Mouse (Mus musculus): ENCODE results near the gene Ang4.

The Ang4 gene

GRCm38 (mm10) chr14:51773490-51773889 lies at the start of gene Ang4:
TSS of gene Ang4 (minus strand) at chr14:51773590.
- in situ Hi-C loops (cut with MseI, MboI) = loop anchor here (5.0 to 10.0 kb wide), 2 partner anchors 101 to 676 kb away; no protein-coding TSS in a partner anchor

GRCm38 (mm10) chr14:51799746-51800145 lies 26.4 kb upstream of the Ang4 start, which contains the start of gene AY358078:
TSS of gene AY358078 (plus strand) at chr14:51800046.
- in situ Hi-C loops (cut with MseI, MboI) = no loop called here

GRCm38 (mm10) chr14:51794106-51794505 lies 20.7 kb upstream of the Ang4 start:
- in situ Hi-C loops (cut with MseI, MboI) = no loop called here

- in situ Hi-C loops (cut with MseI, MboI) = no loop called here
Measured at GRCm38 (mm10) chr14:51789196-51789595, 15.8 kb upstream of the Ang4 start.

GRCm38 (mm10) chr14:51787061-51787460 lies 13.7 kb upstream of the Ang4 start:
- in situ Hi-C loops (cut with MseI, MboI) = no loop called here

- in situ Hi-C loops (cut with MseI, MboI) = no loop called here
Measured at GRCm38 (mm10) chr14:51786335-51786734, 12.9 kb upstream of the Ang4 start.

- in situ Hi-C loops (cut with MseI, MboI) = loop anchor here in 1 of 2 experiments (10.0 kb wide), 1 partner anchor 96 kb away; no protein-coding TSS in a partner anchor
Measured at GRCm38 (mm10) chr14:51778865-51779481, 5.6 kb upstream of the Ang4 start.

GRCm38 (mm10) chr14:51777791-51778190 lies 4.4 kb upstream of the Ang4 start:
- in situ Hi-C loops (cut with MseI, MboI) = loop anchor here in 1 of 2 experiments (10.0 kb wide), 1 partner anchor 97 kb away; no protein-coding TSS in a partner anchor

- in situ Hi-C loops (cut with MseI, MboI) = loop anchor here (5.0 to 10.0 kb wide), 2 partner anchors 103 to 674 kb away; no protein-coding TSS in a partner anchor
Measured at GRCm38 (mm10) chr14:51771378-51771777, 2.0 kb downstream of the Ang4 start.

GRCm38 (mm10) chr14:51755944-51756343 lies 17.4 kb downstream of the Ang4 start:
- in situ Hi-C loops (cut with MseI, MboI) = no loop called here

- in situ Hi-C loops (cut with MseI, MboI) = no loop called here
Measured at GRCm38 (mm10) chr14:51740347-51741170, 32.8 kb downstream of the Ang4 start.

GRCm38 (mm10) chr14:51739150-51739993 lies 34.0 kb downstream of the Ang4 start:
- in situ Hi-C loops (cut with MseI, MboI) = no loop called here

- in situ Hi-C loops (cut with MseI, MboI) = no loop called here
Measured at GRCm38 (mm10) chr14:51738411-51739149, 34.8 kb downstream of the Ang4 start.

- in situ Hi-C loops (cut with MseI, MboI) = no loop called here
Measured at GRCm38 (mm10) chr14:51737967-51738366, 35.4 kb downstream of the Ang4 start.

- in situ Hi-C loops (cut with MseI, MboI) = no loop called here
Measured at GRCm38 (mm10) chr14:51717083-51717482, 56.3 kb downstream of the Ang4 start, which contains the start of gene Gm5800. TSS of gene Gm5800 (minus strand) at chr14:51717183.

Measured in mouse trophoblast stem cell (cell line).